Mouse (Mus musculus) cerebellum, adult 2 months (tissue): ENCODE measurements at regions not wholly inside any gene's neighbourhood (a gene's known extent, or its start where the extent isn't known, plus 50 kb on each side); places are given as distances from the start of the nearest gene placed in this dataset.
"Not testable (repeated sequence)": the region's sequence is repeated elsewhere in the genome, so short reads cannot be mapped to it uniquely, and the experiment has no call there.

Experiments
- DNase-seq, 2 experiments: peaks; one replicate each; pipeline ENCODE4 v3.0.0; 2021
- H3K27ac ChIP-seq: fragments of 200-500 bp; 2 replicates; pipeline ENCODE4 v1.5.1; 2012; ENCODE audit warnings: low read length, control low read depth, inconsistent platforms; ENCODE audit not compliant: insufficient read depth
- H3K27me3 ChIP-seq: fragments of 200-500 bp; 2 replicates; pipeline ENCODE4 v1.6.1; 2012; ENCODE audit warnings: inconsistent platforms, mild to moderate bottlenecking, low read length, moderate library complexity; ENCODE audit not compliant: control insufficient read depth, insufficient read depth
- H3K4me1 ChIP-seq: fragments of 200-500 bp; 2 replicates; pipeline ENCODE4 v1.6.1; 2011; ENCODE audit warnings: low read length; ENCODE audit not compliant: control insufficient read depth, insufficient read depth
- H3K4me3 ChIP-seq: fragments of 200-500 bp; replicated peaks from 2 replicates; pipeline ENCODE3; 2011; ENCODE audit warnings: mild to moderate bottlenecking, low read depth, low read length, control low read depth; ENCODE audit not compliant: insufficient read depth
- CTCF ChIP-seq: fragments of 200-500 bp; IDR thresholded peaks from 2 replicates; pipeline ENCODE4 v1.5.1; 2011; ENCODE audit warnings: low read depth, mild to moderate bottlenecking, control low read depth, low read length, moderate library complexity, borderline replicate concordance; ENCODE audit not compliant: insufficient read depth
- POLR2A ChIP-seq: fragments of 200-500 bp; IDR thresholded peaks from 2 replicates; pipeline ENCODE4 v1.6.1; 2011; ENCODE audit warnings: low read length, control low read depth, borderline replicate concordance; ENCODE audit not compliant: insufficient read depth
- WGBS: fragments of 180-500 bp; shearing (Covaris S2); methylation state at CpG from one replicate; pipeline ENCODE4 v1.1.7; 2018; 5-methylcytosine and 5-hydroxymethylcytosine counted together

DNA sequence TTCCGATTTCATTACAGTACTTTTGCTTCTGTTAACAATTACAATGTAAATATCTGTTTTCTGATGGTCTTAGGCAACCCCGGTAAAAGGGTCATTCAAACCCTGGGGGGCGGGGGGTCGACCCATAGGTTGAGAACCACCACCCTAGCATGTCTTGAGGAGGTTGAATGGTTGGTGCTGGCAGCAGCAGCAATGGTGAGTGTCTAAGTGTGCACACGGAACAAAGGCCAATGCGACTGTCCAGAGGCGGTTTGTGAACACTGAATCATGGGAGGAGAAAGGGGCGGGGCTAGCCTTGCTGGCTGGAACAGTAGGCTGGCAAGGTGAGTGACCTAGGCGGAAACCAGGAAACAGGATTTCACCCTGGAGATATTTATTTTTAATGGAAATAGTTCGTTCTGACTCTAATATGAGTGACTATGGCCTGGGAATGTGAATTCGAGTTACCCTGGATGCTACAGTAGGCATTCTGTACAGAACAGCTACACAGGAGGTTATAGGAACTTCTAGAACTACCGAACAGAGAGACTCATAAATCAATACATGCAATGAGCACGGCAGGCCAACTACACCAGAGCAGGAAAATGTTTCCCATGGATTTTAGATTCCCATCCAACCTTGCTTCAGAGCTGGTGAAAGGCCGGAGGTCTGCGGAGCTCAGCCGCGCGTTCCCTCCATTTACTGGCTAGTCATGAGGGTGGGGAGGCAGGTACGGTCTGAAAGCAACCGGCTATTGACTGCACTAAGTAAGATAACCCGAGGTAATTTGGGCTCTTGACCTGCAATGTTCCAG, 181.0 kb downstream of the Katnal1 start:
- TF ChIP-seq POLR2A (no peak), CTCF (no peak)
- no peak overlapping the region for H3K4me3 ChIP-seq
- no peak for DNase-seq
- H3K27ac ChIP-seq: no peak overlapping the region
- 89% methylated on average over 21 of the region's 21 CpGs for WGBS
- H3K4me1 ChIP-seq: no peaks in the 10 kb centered on the region
- no peaks in the 10 kb centered on the region for H3K27me3 ChIP-seq

- no peak for DNase-seq
- no peak overlapping the region for H3K27ac ChIP-seq
- TF ChIP-seq CTCF (no peak), POLR2A (no peak)
- H3K4me3 ChIP-seq: no peak overlapping the region
- H3K27me3 ChIP-seq: no peaks in the 10 kb centered on the region
- H3K4me1 ChIP-seq: no peaks in the 10 kb centered on the region
- 55% methylated on average over 3 of the region's 3 CpGs for WGBS
Observed at GRCm38 (mm10) chr5:148747549-148747948, 181.6 kb downstream of the Katnal1 start.

GRCm38 (mm10) chr5:148746726-148747125, 182.4 kb downstream of the Katnal1 start:
- H3K4me3 ChIP-seq, DNase-seq, H3K4me1 ChIP-seq, H3K27ac ChIP-seq, H3K27me3 ChIP-seq: not testable (repeated sequence)
- WGBS: 33% methylated on average over 6 of the region's 6 CpGs

- Histone ChIP-seq H3K4me1 (no peaks in the 10 kb centered on the region), H3K27ac (no peak overlapping the region), H3K4me3 (no peak overlapping the region), H3K27me3 (no peaks in the 10 kb centered on the region)
- no peak for TF ChIP-seq POLR2A
- no peak for TF ChIP-seq CTCF
- DNase-seq: no peak
- WGBS: 50% methylated on average over 7 of the region's 7 CpGs
Observed at GRCm38 (mm10) chr5:148744676-148745391, 184.3 kb downstream of the Katnal1 start.

DNA sequence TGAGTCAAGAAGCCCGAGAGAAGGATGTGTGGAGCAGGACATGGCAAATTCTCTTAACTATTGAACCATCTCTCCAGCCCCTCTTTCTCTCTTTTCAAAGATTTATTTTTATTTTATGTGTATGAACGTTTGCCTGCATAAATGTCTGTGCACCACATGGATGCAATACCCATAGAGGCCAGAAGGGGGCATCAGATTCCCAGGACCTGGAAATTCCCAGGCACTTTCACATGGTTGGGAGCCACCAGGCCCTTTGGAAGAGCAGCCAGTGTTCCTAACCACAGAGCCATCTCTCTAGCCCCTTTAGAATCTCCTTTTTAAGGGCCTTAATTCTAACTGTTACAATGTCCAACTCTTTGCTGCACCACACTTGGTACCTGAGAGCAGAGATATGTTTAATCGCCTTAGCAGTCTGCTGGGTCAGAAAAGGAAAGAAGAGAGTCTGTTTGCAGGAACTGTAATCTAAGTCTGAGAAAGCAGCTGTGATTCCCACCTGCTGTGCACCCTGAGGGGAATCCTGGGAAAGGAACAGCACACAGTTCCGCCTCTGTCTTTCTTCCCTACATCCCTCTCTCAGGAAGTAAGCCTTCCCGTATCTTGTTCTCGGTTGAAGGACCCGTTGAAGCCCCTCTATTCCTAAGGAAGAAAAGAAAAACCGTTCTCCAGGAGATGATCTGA, 186.8 kb downstream of the Katnal1 start:
- Histone ChIP-seq H3K27ac (no peak overlapping the region), H3K27me3 (no peaks in the 10 kb centered on the region), H3K4me3 (no peak overlapping the region), H3K4me1 (no peaks in the 10 kb centered on the region)
- no peak for TF ChIP-seq POLR2A
- 0 out of 2 replicates have a peak, but pooled peaks have one; percentile 9 for TF ChIP-seq CTCF
- 88% methylated on average over 8 of the region's 8 CpGs for WGBS
- DNase-seq: no peak

DNA sequence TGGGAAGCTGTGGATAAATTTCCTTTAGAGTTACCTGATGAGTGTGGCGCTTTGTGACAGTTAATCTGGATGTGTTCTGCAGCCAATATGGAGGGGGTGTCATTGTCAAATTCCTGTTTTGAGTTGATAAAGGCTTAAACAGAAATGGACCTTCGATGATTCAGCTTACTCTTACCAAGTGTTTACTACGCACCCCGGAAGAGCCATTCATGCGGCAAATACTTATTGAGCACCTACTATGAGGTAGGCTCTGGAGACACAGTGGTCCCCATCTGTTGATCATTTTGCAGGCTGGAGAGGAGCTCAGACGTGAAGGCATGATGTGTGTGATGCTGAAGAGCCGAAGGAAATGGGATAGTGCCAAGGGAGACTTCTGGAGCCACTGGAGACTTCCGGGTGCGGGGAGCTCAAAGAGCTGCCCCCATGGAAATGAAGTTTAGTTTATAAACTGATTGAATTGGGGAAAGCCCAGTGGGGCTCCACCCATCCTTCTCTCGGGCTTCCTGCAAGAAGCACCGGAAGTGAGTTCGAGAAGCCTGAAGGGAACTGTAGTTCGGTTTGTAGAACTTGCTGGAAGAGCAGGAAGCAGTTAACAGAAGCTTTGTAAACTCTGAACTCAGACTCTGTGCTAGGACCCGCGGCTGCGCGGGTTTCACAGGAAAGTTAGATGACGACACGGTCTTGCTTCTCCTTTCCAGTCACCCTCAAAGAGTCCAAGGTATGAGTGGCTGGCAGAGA, 187.7 kb downstream of the Katnal1 start:
- H3K27ac ChIP-seq: no peak overlapping the region; the same call in 1 of the 2 replicates
- no peaks in the 10 kb centered on the region for H3K27me3 ChIP-seq
- 75% methylated on average over 19 of the region's 19 CpGs for WGBS
- TF ChIP-seq CTCF (no peak), POLR2A (no peak)
- DNase-seq: no peak
- H3K4me1 ChIP-seq: no peaks in the 10 kb centered on the region
- H3K4me3 ChIP-seq: no peak overlapping the region
